Comparison of ENCODE assay signal across 10 mouse cellular contexts in genomic region chr1:136948127-136948422, GRCm38 (mm10). TPM values are rescaled to one million over a fixed set of nuclear protein-coding genes. Genes with fewer than 3 reads are reported as not detected.
DNase-seq lines count a peak whose midpoint lies in the region; ATAC-seq and TF ChIP-seq lines count a peak whose summit lies in the region.
"Had no signal": no experiment of that assay in that cellular context is flagged by ENCODE, and none has a peak within 500 bp of the region (broad histone marks: within the 10 kb centered on the region; RNA-seq: fewer than 3 reads in every experiment).

No protein-coding gene starts in this region.

- no peak for TF ChIP-seq POLR2A in ES-Bruce4 (IDR thresholded peaks at IDR 0.05; ENCODE audit: insufficient read depth, low read length)

- no peak for TF ChIP-seq EP300 in ES-Bruce4 (IDR thresholded peaks at IDR 0.05; ENCODE audit: insufficient read depth, low read depth, low read length)

- no peak overlapping the region for H3K27ac ChIP-seq in ES-Bruce4 (ENCODE audit: insufficient read depth, low read length)
- no peak overlapping the region for H3K27ac ChIP-seq in hindbrain, embryonic 10.5 days
- no peak overlapping the region for H3K27ac ChIP-seq in liver, embryonic 16.5 days (ENCODE audit: low read length)

- peaks cover 13% of the 10 kb centered on the region for H3K36me3 ChIP-seq in ES-Bruce4 (ENCODE audit: control insufficient read depth, insufficient read depth, low read length, poor library complexity, severe bottlenecking)
- H3K36me3 ChIP-seq in hindbrain, embryonic 10.5 days, result no peaks in the 10 kb centered on the region
- no peaks in the 10 kb centered on the region for H3K36me3 ChIP-seq in liver, embryonic 16.5 days (ENCODE audit: control insufficient read depth, insufficient read depth)

- H3K4me2 ChIP-seq in liver, embryonic 16.5 days (ENCODE audit: low read depth, low read length), result peak overlapping the region; percentile 45

- peak overlapping the region; percentile 83 for H3K9ac ChIP-seq in ES-Bruce4 (ENCODE audit: low read depth, poor library complexity, severe bottlenecking)
- peak overlapping the region; percentile 21; the same call in 1 of the 2 replicates for H3K9ac ChIP-seq in liver, embryonic 16.5 days (ENCODE audit: low read depth, low read length)

- ATAC-seq in liver, embryonic 16.5 days (ENCODE audit: low read depth), result no peak
- ATAC-seq in monocyte, adult 5-6 weeks (replicated peaks; ENCODE audit: insufficient number of reproducible peaks, low FRiP score, low TSS enrichment, poor library complexity, severe bottlenecking), result no peak

- no peak for TF ChIP-seq CTCF in ES-Bruce4 (IDR thresholded peaks at IDR 0.05; ENCODE audit: low read depth, low read length)

- H3K9me3 ChIP-seq in ES-Bruce4 (replicated peaks; ENCODE audit: control insufficient read depth, insufficient read depth, low read length, poor library complexity, severe bottlenecking), result no peaks in the 10 kb centered on the region
- 0 out of 2 replicates have a peak, but pooled peaks cover 4% of the 10 kb centered on the region for H3K9me3 ChIP-seq in hindbrain, embryonic 10.5 days
- H3K9me3 ChIP-seq in liver, embryonic 16.5 days (replicated peaks; ENCODE audit: control insufficient read depth, low read length), result no peaks in the 10 kb centered on the region

- under 1% methylated on average over 7 of the region's 7 CpGs for WGBS in hindbrain, embryonic 10.5 days
- 2% methylated on average over 7 of the region's 7 CpGs for WGBS in liver, embryonic 16.5 days (ENCODE audit: insufficient replicate concordance)

- no peaks in the 10 kb centered on the region for H3K27me3 ChIP-seq in ES-Bruce4 (ENCODE audit: control insufficient read depth, insufficient read depth, low read length, poor library complexity, severe bottlenecking)
- peaks cover 100% of the 10 kb centered on the region for H3K27me3 ChIP-seq in hindbrain, embryonic 10.5 days (ENCODE audit: insufficient read depth, poor library complexity, severe bottlenecking)
- H3K27me3 ChIP-seq in liver, embryonic 16.5 days (ENCODE audit: control insufficient read depth, insufficient read depth, low read depth, low read length), result peaks cover 67% of the 10 kb centered on the region

- H3K4me1 ChIP-seq in ES-Bruce4 (ENCODE audit: control insufficient read depth, insufficient read depth, low read length), result peaks cover 5% of the 10 kb centered on the region
- H3K4me1 ChIP-seq in hindbrain, embryonic 10.5 days (replicated peaks), result peaks cover 57% of the 10 kb centered on the region
- no peaks in the 10 kb centered on the region; the same call in 1 of the 2 replicates for H3K4me1 ChIP-seq in liver, embryonic 16.5 days (ENCODE audit: control insufficient read depth, low read depth, low read length)

- peak overlapping the region; percentile 81 for H3K4me3 ChIP-seq in ES-Bruce4 (ENCODE audit: low read depth, low read length)
- H3K4me3 ChIP-seq in hindbrain, embryonic 10.5 days, result peak overlapping the region; percentile 61
- H3K4me3 ChIP-seq in liver, embryonic 16.5 days (ENCODE audit: low read depth, low read length), result peak overlapping the region; percentile 56

- peak; percentile 48 for DNase-seq in heart, adult 11 months
- DNase-seq in heart, postnatal 4 days, result no peak
- no peak for DNase-seq in hindbrain, embryonic 10.5 days (ENCODE audit: low spot score)
- no peak for DNase-seq in cerebellum, adult 18-20 months
- no peak for DNase-seq in right cerebral cortex, postnatal 36 days (ENCODE audit: low spot score in 2 of 2)
- DNase-seq: gastrocnemius, postnatal 36 days had no signal

RNA-seq across cellular contexts. Expression of gene Nr5a2, which starts 12.2 kb away (rescaled TPM):
- total RNA-seq in heart, postnatal 4 days (2021), result 1 to 10 TPM; 2.4 to 3.0 TPM
- polyA plus RNA-seq in ES-Bruce4 (2011; ENCODE audit: insufficient read depth, insufficient read length, low read depth, missing spikeins), result 32.7 and 33.9 TPM in 2 replicates
- 0.29 and 0.33 TPM in 2 replicates for polyA plus RNA-seq in hindbrain, embryonic 10.5 days (2016; fragmentation: Nextera tagmentation; extraction: Ambion mirVana)
- polyA plus RNA-seq in liver, embryonic 16.5 days (2015; fragmentation: Nextera tagmentation; extraction: Ambion mirVana), result 2.2 and 2.9 TPM in 2 replicates
- total RNA-seq in monocyte, adult 5-6 weeks (2017), result not detected in 3 replicates
- polyA plus RNA-seq: C2C12 had no signal
